Mouse (Mus musculus): Measurements from ENCODE around the gene Cd79b. TPM values are rescaled to one million over a fixed set of nuclear protein-coding genes. Genes with fewer than 3 reads are reported as not detected.
A peak's percentile ranks its signal among the peaks of the same experiment; 100 is the strongest.

The Cd79b gene
- polyA plus RNA-seq, 1 experiment from 2014 or later = 3.7 TPM

DNA sequence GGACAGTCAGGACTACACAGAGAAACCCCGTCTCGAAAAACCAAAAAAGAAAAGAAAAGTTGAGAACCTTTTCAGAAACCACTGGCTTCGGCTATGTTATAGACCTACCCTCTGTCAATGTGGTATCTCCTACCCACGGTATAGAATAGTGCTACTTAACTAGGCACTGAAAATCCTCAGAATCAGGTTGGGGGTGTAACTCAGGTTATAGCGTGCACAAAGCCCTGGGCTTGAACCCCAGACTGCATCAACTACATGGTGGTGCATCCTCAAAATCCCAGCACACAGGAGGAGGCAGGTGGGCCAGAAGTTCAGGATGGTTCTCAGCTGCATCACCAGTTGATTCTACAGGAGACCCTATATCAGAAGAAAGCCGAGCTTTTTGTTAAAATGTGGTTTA, 40.8 kb downstream of the Cd79b start:
- WGBS (ENCODE audit: insufficient replicate concordance) = 77% methylated on average over 6 of the region's 6 CpGs
- peaks cover 64% of the 10 kb centered on the region for H3K4me1 ChIP-seq (replicated peaks)
- no peak for ATAC-seq (ENCODE audit: low read depth)
- peak overlapping the region; percentile 93 for H3K27ac ChIP-seq
- H3K4me2 ChIP-seq = peak overlapping the region; percentile 84
- no peak for DNase-seq
- no peaks in the 10 kb centered on the region for H3K9me3 ChIP-seq (replicated peaks)
- no peaks in the 10 kb centered on the region for H3K27me3 ChIP-seq
- peak overlapping the region; percentile 98 for H3K4me3 ChIP-seq (replicated peaks)
- H3K9ac ChIP-seq = 0 out of 2 replicates have a peak overlapping the region, but pooled peaks have one; percentile 75
- H3K36me3 ChIP-seq = peaks cover 4% of the 10 kb centered on the region; the same call in 1 of the 2 replicates

DNA sequence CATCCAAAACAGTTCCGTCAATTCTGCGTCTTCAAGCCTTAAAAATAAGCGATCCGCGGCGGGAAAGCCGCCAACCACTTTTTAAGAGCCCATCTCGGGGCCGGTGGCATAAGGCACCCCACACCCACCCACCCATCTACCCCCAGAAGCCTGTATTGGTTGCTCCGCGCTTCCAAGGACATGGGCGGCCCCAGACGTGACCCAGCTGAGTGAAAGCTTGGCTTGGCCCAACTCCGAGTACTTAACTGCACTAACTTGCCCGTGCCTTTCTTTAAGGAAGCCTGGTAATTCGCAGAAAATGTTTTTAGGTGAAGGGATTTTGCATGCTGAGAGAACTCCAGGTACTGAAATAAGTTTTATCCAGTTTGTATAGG, 41.3 kb downstream of the Cd79b start:
- Histone ChIP-seq H3K36me3 (peaks cover 4% of the 10 kb centered on the region; the same call in 1 of the 2 replicates), H3K27me3 (no peaks in the 10 kb centered on the region), H3K4me3 (replicated peaks) (peak overlapping the region; percentile 98), H3K9me3 (replicated peaks) (no peaks in the 10 kb centered on the region), H3K27ac (peak overlapping the region; percentile 93), H3K9ac (peak overlapping the region; percentile 75), H3K4me1 (replicated peaks) (peaks cover 69% of the 10 kb centered on the region), H3K4me2 (peak overlapping the region; percentile 84)
- DNase-seq (no peak), ATAC-seq (ENCODE audit: low read depth) (peak; percentile 10; the same call in 1 of the 2 replicates)
- WGBS (ENCODE audit: insufficient replicate concordance) = 5% methylated on average over 16 of the region's 16 CpGs

DNA sequence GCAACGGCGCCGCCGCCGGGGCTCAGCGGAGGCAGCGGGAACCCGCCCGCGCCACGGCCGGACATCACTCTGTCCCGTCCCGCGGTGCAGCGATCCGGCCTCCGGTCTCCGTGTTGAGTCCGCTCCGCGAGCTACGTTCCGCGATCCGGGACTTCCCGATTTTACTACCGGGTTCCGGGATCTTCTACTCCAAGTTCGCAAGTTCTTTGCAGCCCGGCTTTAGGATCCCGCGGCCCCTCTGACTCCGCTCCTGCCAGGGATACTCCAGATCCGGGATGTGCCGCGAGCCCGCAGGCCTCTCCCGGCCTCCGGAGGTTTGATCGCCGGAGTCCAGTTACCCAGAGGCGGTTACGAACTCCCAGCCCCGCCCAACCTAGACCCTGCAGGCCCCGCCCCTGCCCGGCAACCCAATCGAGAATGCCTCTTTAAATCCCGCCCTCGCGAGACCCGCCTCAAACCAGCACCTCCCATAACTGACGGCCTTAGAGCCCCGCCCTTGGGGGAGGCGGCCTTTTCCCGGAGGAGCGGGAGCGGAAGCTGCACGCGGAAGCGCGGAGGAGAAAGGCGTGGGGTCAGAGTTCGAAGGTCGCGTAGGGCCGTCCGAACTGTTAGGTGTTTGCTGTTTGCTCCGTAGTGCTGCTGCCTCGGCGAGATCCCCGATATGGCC, 41.8 kb downstream of the Cd79b start, which contains the start of gene Smarcd2:
Smarcd2 (minus strand) TSS at position 329 of the 667 bp plus-strand sequence.
- Histone ChIP-seq H3K36me3 (peaks cover 6% of the 10 kb centered on the region), H3K9ac (peak within 1 kb of the TSS; percentile 98), H3K4me3 (replicated peaks) (peak within 1 kb of the TSS; percentile 98), H3K4me1 (replicated peaks) (peaks cover 75% of the 10 kb centered on the region), H3K9me3 (replicated peaks) (no peaks in the 10 kb centered on the region), H3K27ac (peak within 1 kb of the TSS; percentile 93), H3K27me3 (no peaks in the 10 kb centered on the region), H3K4me2 (peak within 1 kb of the TSS; percentile 93)
- whole genome bisulfite sequencing (ENCODE audit: insufficient replicate concordance) = under 1% methylated on average over 70 of the region's 72 CpGs
- DNase-seq (peak; percentile 100), ATAC-seq (ENCODE audit: low read depth) (peak; percentile 92)

DNA sequence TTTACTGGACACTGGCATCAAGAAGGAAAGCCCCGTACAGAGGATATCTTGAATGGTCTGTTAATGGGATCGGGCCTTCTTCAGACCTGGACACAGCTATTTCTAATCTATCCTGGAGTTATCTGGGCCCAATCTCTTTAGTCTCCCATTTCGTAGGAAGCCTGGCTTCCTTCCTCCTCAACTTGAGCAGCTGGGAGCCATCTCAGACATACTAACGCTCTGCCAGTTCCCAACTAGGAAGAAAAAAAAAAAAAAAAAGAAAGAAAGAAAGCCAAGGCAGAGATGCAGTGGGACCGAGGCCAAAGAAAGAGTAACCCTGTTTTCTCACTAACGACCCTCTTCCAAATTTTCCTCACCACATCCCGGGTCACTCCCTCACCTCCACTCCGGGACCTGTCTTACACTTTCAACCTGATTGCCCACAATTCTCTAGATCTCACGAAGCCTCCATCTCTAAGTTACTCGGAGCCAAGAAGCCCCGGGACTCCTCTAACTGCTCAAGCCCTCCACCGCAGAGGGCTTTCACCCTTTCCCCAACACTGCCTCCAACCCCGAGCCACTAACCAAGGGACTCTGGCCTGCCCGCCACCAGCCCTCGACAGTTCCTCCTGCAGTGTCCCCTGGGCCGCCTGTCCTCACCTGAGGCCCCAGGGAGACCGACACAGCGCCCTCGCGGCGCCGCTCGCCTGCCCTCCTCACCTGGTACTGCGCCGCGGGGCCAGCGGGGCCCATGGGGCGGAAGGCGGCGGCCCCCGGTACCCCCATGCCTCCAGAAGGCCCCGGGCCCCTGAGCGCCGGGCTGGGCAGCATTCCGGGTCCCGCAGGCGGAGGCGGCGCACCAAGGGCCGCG, 42.5 kb downstream of the Cd79b start:
- Histone ChIP-seq H3K4me1 (replicated peaks) (peaks cover 81% of the 10 kb centered on the region), H3K4me3 (replicated peaks) (peak overlapping the region; percentile 98), H3K4me2 (peak overlapping the region; percentile 93), H3K27me3 (no peaks in the 10 kb centered on the region), H3K36me3 (peaks cover 13% of the 10 kb centered on the region), H3K27ac (peak overlapping the region; percentile 93), H3K9me3 (replicated peaks) (no peaks in the 10 kb centered on the region), H3K9ac (peak overlapping the region; percentile 98)
- ATAC-seq (ENCODE audit: low read depth) (peak; percentile 43), DNase-seq (peak; percentile 51)
- 1% methylated on average over 41 of the region's 41 CpGs for WGBS (ENCODE audit: insufficient replicate concordance)

DNA sequence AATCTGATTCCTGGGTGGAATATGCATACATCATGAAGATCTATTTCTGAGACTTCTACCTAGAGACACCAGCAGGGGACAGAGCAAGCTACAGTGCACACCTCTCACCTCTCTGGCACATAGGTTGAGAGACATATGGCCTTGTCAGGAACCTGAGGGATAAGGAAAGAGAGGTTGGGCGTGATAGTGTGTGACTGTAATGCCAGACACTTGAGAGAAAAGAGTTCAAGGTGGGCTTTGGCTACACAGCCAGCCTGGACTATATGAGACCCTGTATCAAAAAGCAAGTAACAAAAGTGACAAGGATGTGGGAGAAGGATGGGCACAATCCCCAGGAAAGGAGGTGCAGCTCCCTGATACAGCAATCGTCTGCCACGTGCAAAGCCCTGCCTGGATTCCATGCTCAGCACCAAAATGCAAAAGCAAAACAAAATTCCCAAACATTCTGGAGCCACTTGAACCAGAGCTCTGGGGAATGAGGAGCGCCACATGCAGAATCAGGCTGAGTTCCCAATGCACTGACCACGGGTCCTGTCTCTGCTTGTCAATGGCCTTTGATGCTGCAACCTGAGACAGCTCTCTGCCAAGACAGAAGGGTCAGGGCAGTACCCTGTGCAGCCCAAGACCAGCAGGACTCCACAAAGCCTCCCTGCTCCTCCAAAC, 43.3 kb downstream of the Cd79b start:
- Histone ChIP-seq H3K27me3 (no peaks in the 10 kb centered on the region), H3K4me2 (peak overlapping the region; percentile 93), H3K9ac (peak overlapping the region; percentile 98), H3K4me1 (replicated peaks) (peaks cover 75% of the 10 kb centered on the region), H3K4me3 (replicated peaks) (peak overlapping the region; percentile 98), H3K36me3 (peaks cover 21% of the 10 kb centered on the region), H3K9me3 (replicated peaks) (no peaks in the 10 kb centered on the region), H3K27ac (peak overlapping the region; percentile 93; the same call in 1 of the 2 replicates)
- 43% methylated on average over 5 of the region's 5 CpGs for WGBS (ENCODE audit: insufficient replicate concordance)
- DNase-seq = no peak
- no peak for ATAC-seq (ENCODE audit: low read depth)

DNA sequence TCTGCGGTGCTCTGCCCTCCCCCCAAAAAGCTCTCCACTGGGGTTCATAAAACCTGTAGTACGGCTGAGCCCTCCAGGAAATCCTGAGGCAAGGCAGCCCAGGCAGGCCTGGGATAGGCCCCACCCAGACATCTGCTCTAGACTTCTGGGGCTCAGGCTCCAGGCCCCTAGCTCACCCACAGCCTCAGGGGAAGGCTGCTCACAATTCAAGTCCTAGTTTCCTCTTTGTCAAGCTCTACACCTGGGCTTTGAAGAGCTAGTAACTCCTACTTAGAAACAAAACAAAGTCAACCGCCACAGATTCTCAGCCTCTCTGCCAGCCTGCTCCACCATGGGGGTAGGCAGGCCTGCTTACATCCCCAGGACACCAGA, 45.5 kb downstream of the Cd79b start:
- WGBS (ENCODE audit: insufficient replicate concordance) = 55% methylated on average over 3 of the region's 3 CpGs
- H3K36me3 ChIP-seq = peaks cover 43% of the 10 kb centered on the region
- no peak for DNase-seq
- H3K9ac ChIP-seq = peak overlapping the region; percentile 46; the same call in 1 of the 2 replicates
- peaks cover 55% of the 10 kb centered on the region for H3K4me1 ChIP-seq (replicated peaks)
- peak overlapping the region; percentile 70 for H3K27ac ChIP-seq
- no peaks in the 10 kb centered on the region for H3K27me3 ChIP-seq
- ATAC-seq (ENCODE audit: low read depth) = no peak
- no peak overlapping the region for H3K4me3 ChIP-seq (replicated peaks)
- H3K9me3 ChIP-seq (replicated peaks) = no peaks in the 10 kb centered on the region
- H3K4me2 ChIP-seq = peak overlapping the region; percentile 26; the same call in 1 of the 2 replicates

DNA sequence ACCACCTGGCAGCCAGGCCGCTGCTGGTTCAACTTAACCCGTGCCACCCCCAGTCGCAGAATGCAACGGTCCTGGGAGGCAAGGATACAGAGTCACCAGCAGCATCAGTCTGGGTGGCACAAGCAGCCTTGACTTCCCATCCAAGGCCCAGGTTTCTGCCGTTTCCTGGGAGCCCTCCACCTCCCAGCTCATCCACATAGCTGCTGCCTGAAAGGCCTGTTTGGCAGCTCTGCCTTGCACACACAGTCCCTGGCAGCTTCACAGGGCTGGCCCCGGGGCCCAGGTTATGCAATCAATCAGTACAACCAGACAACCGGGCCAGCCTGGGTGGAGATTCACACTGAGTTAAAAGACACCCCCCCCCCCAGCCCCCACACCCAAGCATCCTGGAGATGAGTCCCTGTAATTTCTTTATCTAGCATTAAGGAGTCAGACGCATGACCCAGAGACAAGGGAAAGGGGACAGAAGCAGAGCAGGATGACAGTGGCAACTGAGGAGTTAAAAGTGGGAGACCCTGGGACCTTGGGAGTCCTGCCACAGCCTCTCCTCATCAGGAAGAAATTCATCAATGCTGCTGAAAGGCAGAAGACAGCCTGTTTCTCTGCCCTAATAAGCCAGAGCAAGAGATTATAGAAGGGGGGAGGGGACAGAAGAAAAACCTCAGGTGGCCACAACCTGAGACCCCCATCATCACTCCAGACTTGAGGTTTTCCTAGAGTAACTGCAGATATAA, 46.1 kb downstream of the Cd79b start:
- DNase-seq (no peak), ATAC-seq (ENCODE audit: low read depth) (no peak)
- no peak overlapping the region for H3K4me3 ChIP-seq (replicated peaks)
- WGBS (ENCODE audit: insufficient replicate concordance) = 61% methylated on average over 8 of the region's 8 CpGs
- peak overlapping the region; percentile 26; the same call in 1 of the 2 replicates for H3K4me2 ChIP-seq
- no peaks in the 10 kb centered on the region for H3K9me3 ChIP-seq (replicated peaks)
- no peaks in the 10 kb centered on the region for H3K27me3 ChIP-seq
- peaks cover 49% of the 10 kb centered on the region for H3K4me1 ChIP-seq (replicated peaks)
- H3K9ac ChIP-seq = peak overlapping the region; percentile 46; the same call in 1 of the 2 replicates
- peak overlapping the region; percentile 70; the same call in 1 of the 2 replicates for H3K27ac ChIP-seq
- peaks cover 49% of the 10 kb centered on the region for H3K36me3 ChIP-seq

DNA sequence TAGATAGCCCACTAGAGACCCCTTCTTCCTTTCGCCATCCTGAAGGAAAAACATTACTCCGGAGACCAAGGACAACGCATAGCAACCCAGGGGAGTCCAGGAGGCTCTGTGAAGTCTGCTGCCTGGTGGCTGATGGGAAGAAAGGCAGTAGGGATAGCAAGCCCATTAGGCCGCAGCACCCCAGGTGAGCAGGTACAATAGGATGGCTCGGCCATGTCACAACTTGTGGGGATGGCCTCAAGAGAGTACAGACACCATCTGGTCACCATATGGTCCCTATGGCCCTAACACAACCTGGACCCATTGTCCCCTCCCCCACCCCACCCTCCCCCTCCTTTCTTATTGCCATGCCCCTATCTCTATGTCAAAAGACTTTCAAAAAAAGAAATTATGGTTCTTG, 46.7 kb downstream of the Cd79b start:
- H3K9me3 ChIP-seq (replicated peaks) = no peaks in the 10 kb centered on the region
- WGBS (ENCODE audit: insufficient replicate concordance) = 92% methylated on average over 5 of the region's 5 CpGs
- H3K4me1 ChIP-seq (replicated peaks) = peaks cover 46% of the 10 kb centered on the region
- no peak overlapping the region for H3K4me3 ChIP-seq (replicated peaks)
- no peak overlapping the region for H3K9ac ChIP-seq
- ATAC-seq (ENCODE audit: low read depth) = no peak
- H3K36me3 ChIP-seq = peaks cover 55% of the 10 kb centered on the region
- no peak for DNase-seq
- H3K4me2 ChIP-seq = peak overlapping the region; percentile 26; the same call in 1 of the 2 replicates
- 0 out of 2 replicates have a peak overlapping the region, but pooled peaks have one; percentile 70 for H3K27ac ChIP-seq
- H3K27me3 ChIP-seq = no peaks in the 10 kb centered on the region

DNA sequence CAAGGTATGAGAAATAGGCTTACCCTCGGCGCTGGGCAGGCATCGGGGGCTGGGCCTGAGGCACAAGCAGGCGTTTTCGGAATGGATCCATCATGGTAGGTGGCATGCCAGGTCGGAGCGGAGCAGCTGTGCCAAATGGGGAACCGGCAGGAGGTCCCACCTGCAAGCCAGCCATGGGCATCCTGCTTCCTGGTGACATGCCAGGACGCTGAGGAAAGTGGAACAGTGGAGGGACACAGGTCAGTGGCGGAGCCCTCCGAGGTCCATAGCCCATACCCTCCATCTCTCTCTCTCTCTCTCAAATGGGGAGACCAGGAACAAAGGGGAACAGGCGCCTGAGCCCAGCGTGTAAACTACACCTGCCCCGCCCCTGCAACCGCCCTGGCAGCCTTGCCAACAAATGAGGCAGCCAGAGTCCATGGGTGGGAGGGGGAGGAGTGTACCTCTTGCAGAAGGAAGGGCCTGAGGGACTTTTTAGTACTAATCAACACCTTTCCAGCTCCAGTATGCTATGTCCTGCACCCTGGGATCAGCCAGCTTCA, 47.2 kb downstream of the Cd79b start:
- Histone ChIP-seq H3K4me1 (replicated peaks) (peaks cover 46% of the 10 kb centered on the region), H3K9me3 (replicated peaks) (no peaks in the 10 kb centered on the region), H3K36me3 (peaks cover 60% of the 10 kb centered on the region), H3K9ac (no peak overlapping the region), H3K4me2 (no peak overlapping the region), H3K4me3 (replicated peaks) (no peak overlapping the region), H3K27ac (no peak overlapping the region), H3K27me3 (no peaks in the 10 kb centered on the region)
- 77% methylated on average over 15 of the region's 15 CpGs for WGBS (ENCODE audit: insufficient replicate concordance)
- DNase-seq (no peak), ATAC-seq (ENCODE audit: low read depth) (no peak)

DNA sequence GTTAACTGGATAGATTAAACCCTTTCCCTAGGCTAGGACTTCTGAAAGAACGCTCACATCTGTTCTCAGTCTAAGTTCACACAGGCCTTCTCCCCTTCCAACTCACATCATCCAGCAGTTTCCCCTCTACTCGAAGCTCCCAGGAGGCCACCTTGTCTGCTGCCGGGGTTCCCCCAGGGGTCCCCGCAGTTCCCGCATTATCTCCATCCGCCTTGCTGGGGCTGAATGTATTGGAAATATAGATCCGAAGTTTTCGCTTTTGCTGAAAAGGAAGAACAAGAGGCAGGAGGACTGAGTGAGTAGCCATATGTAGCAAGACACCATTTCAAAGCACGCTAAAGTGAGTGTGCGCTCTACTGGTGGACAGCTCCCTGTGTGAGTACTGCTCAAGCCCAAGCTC, 48.1 kb downstream of the Cd79b start:
- Histone ChIP-seq H3K4me1 (replicated peaks) (peaks cover 41% of the 10 kb centered on the region), H3K9me3 (replicated peaks) (no peaks in the 10 kb centered on the region), H3K4me3 (replicated peaks) (no peak overlapping the region), H3K4me2 (no peak overlapping the region), H3K27me3 (no peaks in the 10 kb centered on the region), H3K36me3 (peaks cover 69% of the 10 kb centered on the region), H3K27ac (no peak overlapping the region), H3K9ac (no peak overlapping the region)
- no peak for ATAC-seq (ENCODE audit: low read depth)
- 89% methylated on average over 10 of the region's 10 CpGs for WGBS (ENCODE audit: insufficient replicate concordance)
- no peak for DNase-seq
